Mouse (Mus musculus): ENCODE results near the gene Olfr114. TPM values are rescaled to one million over a fixed set of nuclear protein-coding genes. Genes with fewer than 3 reads are reported as not detected.

Olfr114 gene
- not detected in 2 replicates for polyA plus RNA-seq (2014; fragmentation: Nextera tagmentation; extraction: Ambion mirVana)

DNA sequence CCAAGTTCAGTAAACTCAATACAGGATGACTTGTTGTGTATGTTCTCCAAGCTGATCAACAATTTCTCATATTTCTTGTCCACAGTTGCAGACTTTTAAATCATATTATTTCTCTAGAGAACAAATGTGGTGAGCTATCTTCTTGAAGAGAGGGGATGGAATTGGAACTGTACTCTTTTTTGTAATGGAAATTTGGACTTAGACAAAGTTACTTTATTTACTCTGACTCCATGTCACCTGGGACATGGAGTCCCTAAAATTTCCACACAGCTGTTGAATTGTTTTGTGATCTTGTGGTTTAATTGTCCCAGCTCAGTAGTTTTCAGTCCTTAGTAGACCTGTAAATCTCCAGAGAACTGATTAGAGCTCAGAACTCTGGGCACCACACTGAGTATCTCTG, at the start of gene Olfr114:
Olfr114 (minus strand) TSS at position 101 of the 400 bp plus-strand sequence.
- Histone ChIP-seq H3K27ac (no peak within 1 kb of the TSS), H3K4me2 (replicated peaks) (no peak within 1 kb of the TSS), H3K4me1 (replicated peaks; ENCODE audit: control insufficient read depth, insufficient read depth, low read length) (no peaks in the 10 kb centered on the region), H3K9me3 (ENCODE audit: control insufficient read depth, low read length) (no peaks in the 10 kb centered on the region), H3K36me3 (replicated peaks; ENCODE audit: control insufficient read depth, insufficient read depth) (no peaks in the 10 kb centered on the region), H3K27me3 (ENCODE audit: control insufficient read depth, insufficient read depth, low read length) (no peaks in the 10 kb centered on the region), H3K4me3 (replicated peaks; ENCODE audit: low read length) (no peak within 1 kb of the TSS), H3K9ac (no peak within 1 kb of the TSS)
- ATAC-seq (ENCODE audit: low FRiP score) (no peak), DNase-seq (ENCODE audit: low spot score) (no peak)

DNA sequence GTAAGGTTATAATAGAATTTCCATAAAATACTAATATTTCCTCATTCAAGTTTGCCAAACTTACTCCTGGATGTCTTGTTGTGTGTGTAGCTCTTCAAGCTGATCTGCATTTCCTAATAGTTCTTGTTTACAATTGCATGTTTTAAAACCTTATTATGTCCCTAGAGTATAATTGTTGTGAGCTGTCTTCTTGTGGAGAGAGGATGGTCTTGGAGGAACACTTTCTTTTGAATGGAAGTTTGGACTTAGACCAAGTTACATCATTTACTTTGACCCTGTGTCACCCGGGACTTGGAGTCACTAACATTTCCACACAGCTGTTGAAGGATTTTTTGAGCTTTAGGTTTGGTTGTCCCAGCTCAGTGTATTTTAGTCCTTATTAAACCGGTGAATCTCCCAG, 34.5 kb upstream of the Olfr114 start, which contains the start of the genes Olfr115 and Olfr116:
Olfr115 (minus strand) TSS at position 101 of the 400 bp plus-strand sequence.
Olfr116 (minus strand) TSS at position 191 of the 400 bp plus-strand sequence.
- no peaks in the 10 kb centered on the region for H3K4me1 ChIP-seq (replicated peaks; ENCODE audit: control insufficient read depth, insufficient read depth, low read length)
- no peak for ATAC-seq (ENCODE audit: low FRiP score)
- WGBS: 85% methylated on average over 2 of the region's 2 CpGs
- no peak within 1 kb of the TSS for H3K9ac ChIP-seq
- peaks cover 14% of the 10 kb centered on the region; the same call in 1 of the 2 replicates for H3K9me3 ChIP-seq (ENCODE audit: control insufficient read depth, low read length)
- H3K4me3 ChIP-seq (replicated peaks; ENCODE audit: low read length): no peak within 1 kb of the TSS
- H3K27me3 ChIP-seq (ENCODE audit: control insufficient read depth, insufficient read depth, low read length): no peaks in the 10 kb centered on the region
- no peaks in the 10 kb centered on the region for H3K36me3 ChIP-seq (replicated peaks; ENCODE audit: control insufficient read depth, insufficient read depth)
- no peak within 1 kb of the TSS for H3K4me2 ChIP-seq (replicated peaks)
- no peak for DNase-seq (ENCODE audit: low spot score)
- no peak within 1 kb of the TSS for H3K27ac ChIP-seq

DNA sequence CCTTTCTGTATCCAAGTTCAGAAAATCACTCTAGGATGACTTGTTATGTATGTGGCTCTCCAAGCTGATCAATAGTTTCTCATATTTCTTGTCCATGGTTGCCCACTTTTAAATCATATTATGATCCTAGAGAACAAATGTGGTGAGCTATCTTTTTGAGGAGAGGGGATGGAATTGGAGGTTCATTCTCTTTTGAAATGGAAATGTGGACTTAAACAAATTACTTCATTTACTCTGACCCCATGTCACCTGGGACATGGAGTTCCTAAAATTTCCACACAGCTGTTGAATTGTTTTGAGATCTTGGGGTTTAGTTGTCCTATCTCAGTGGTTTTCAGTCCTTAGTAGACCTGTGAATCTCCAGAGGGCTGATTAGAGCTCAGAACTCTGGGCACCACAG, 15.0 kb downstream of the Olfr114 start, which contains the start of gene Olfr113:
Olfr113 (minus strand) TSS at position 101 of the 400 bp plus-strand sequence.
- Histone ChIP-seq H3K9ac (no peak within 1 kb of the TSS), H3K4me1 (replicated peaks; ENCODE audit: control insufficient read depth, insufficient read depth, low read length) (no peaks in the 10 kb centered on the region), H3K27ac (no peak within 1 kb of the TSS), H3K36me3 (replicated peaks; ENCODE audit: control insufficient read depth, insufficient read depth) (no peaks in the 10 kb centered on the region), H3K4me2 (replicated peaks) (no peak within 1 kb of the TSS), H3K9me3 (ENCODE audit: control insufficient read depth, low read length) (no peaks in the 10 kb centered on the region), H3K4me3 (replicated peaks; ENCODE audit: low read length) (no peak within 1 kb of the TSS), H3K27me3 (ENCODE audit: control insufficient read depth, insufficient read depth, low read length) (no peaks in the 10 kb centered on the region)
- no peak for ATAC-seq (ENCODE audit: low FRiP score)
- no peak for DNase-seq (ENCODE audit: low spot score)

DNA sequence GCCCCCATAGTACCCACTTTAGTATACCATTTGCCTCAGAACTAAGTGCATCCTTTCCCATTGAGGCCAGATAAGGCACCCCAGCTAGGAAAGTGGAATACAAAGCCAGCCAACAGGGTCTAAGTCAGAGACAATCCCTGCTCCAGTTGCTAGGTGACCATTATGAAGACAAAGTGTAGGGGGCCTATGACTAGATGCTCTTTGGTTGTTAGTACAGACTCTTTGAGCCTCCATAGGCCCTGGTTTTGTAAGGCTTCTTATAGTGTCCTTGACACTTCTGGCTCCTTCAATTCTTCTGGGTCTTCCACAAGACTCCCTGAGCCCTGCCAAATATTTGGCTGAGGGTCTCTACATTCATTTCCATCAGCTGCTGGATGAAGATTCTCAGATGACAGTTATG, 23.2 kb downstream of the Olfr114 start, which contains the start of gene Olfr112:
Olfr112 (minus strand) TSS at position 101 of the 400 bp plus-strand sequence.
- ATAC-seq (ENCODE audit: low FRiP score): no peak
- no peak for DNase-seq (ENCODE audit: low spot score)
- no peaks in the 10 kb centered on the region for H3K9me3 ChIP-seq (ENCODE audit: control insufficient read depth, low read length)
- no peak within 1 kb of the TSS for H3K27ac ChIP-seq
- H3K4me2 ChIP-seq (replicated peaks): no peak within 1 kb of the TSS
- H3K36me3 ChIP-seq (replicated peaks; ENCODE audit: control insufficient read depth, insufficient read depth): no peaks in the 10 kb centered on the region
- no peaks in the 10 kb centered on the region for H3K4me1 ChIP-seq (replicated peaks; ENCODE audit: control insufficient read depth, insufficient read depth, low read length)
- H3K27me3 ChIP-seq (ENCODE audit: control insufficient read depth, insufficient read depth, low read length): no peaks in the 10 kb centered on the region
- H3K4me3 ChIP-seq (replicated peaks; ENCODE audit: low read length): no peak within 1 kb of the TSS
- H3K9ac ChIP-seq: no peak within 1 kb of the TSS

DNA sequence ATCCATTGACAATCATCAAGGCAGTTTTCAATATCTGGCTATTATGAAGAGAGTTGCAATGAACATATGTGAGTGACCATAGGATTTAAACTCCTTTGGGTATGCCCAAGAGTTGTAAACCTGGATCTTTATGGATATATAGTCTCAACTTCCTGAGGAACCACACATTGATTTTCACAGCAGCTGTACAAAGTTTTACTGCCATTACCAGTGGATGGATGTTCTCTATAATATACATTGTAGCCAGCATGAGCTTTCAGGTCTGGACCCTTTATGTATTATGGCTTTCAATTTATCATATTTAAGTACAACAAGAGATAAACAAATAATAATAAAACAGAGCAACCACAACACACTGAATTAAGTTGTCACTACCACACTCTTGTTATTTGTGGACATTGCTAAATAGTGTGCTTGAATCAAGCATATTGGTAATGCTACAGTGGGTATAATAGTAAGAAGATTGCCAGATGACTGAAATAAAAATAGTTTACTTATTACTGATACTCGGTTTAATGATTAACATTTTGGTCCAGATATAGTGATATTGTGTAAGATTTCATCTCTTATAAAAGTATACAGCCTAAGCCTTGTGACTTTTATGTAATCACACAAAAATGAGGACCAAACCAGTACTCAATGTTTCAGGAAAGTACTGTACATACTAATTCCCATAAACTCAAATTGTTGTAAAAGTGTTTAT, 33.5 kb downstream of the Olfr114 start:
- no peak overlapping the region for H3K27ac ChIP-seq

DNA sequence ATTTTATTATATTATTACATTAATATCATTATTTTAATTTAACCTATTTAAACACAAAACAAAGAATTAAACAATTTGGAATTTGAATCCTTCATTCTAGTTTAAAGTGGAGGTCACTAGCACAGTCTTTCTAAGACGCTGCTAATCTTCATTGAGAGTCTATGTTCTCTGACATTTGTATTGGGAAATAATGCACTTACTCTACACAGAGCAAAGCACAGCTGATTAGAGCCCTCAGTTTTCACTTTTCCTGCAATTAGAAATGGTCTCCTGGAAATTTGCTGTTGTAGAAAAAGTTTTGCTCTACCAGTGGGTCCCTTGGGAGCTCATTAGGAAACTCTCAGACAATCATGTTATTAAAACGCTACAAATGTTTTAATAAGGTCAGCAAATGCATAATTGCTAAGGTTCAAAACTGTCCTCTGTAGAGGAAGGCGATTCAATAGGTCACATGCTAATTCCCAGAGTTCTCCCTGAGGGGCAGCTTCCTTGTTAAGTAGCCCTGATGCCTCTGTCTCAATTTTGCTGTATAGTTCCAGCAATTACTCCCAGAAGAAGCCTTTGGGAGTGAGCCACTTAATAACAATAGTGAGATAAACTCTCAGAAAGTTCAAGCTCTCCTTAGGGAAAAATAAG, 48.6 kb downstream of the Olfr114 start:
- no peaks in the 10 kb centered on the region for H3K4me1 ChIP-seq (replicated peaks; ENCODE audit: control insufficient read depth, insufficient read depth, low read length)
- peak; percentile 24 for DNase-seq (ENCODE audit: low spot score)

More for the DNA sequence above, 33.5 kb downstream of the Olfr114 start:
- DNase-seq (ENCODE audit: low spot score) (no peak), ATAC-seq (ENCODE audit: low FRiP score) (no peak)
- 67% methylated on average over 1 of the region's 1 CpGs for WGBS
- no peaks in the 10 kb centered on the region for H3K9me3 ChIP-seq (ENCODE audit: control insufficient read depth, low read length)
- H3K36me3 ChIP-seq (replicated peaks; ENCODE audit: control insufficient read depth, insufficient read depth): no peaks in the 10 kb centered on the region
- H3K27me3 ChIP-seq (ENCODE audit: control insufficient read depth, insufficient read depth, low read length): no peaks in the 10 kb centered on the region
- H3K4me3 ChIP-seq (replicated peaks; ENCODE audit: low read length): no peak overlapping the region
- H3K4me1 ChIP-seq (replicated peaks; ENCODE audit: control insufficient read depth, insufficient read depth, low read length): no peaks in the 10 kb centered on the region
- H3K9ac ChIP-seq: no peak overlapping the region
- H3K4me2 ChIP-seq (replicated peaks): no peak overlapping the region

DNA sequence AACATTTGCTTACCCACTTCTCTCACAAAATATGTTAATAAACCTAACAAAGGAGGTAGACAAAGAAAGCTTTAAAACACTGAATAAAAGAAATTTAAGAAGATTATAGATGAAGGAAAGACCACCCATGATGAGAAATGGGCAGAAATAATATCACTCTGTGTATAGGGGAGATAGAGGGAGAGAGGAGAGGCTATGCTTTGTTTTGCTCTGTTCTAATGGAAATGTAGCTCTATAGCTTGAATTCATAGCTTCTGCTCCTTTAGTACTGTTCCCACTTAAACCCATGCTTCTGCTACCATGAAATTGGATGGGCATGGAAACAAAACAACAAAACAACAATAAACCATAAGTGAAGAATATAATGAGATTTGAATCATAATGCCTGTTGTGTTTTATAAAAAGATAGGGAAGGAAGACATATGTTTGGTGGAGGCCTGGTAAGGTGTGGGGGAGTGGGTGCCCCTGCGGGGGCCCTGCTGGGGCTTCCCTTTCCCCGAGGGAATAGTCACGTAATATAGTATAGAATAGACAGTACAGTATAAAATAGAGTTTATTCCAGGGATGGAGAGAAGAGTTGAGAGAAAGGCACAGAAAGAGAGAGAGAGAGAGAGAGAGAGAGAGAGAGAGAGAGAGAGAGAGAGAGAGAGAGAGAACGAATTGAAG, 51.0 kb downstream of the Olfr114 start:
- WGBS: 71% methylated on average over 4 of the region's 4 CpGs
- no peak for ATAC-seq (ENCODE audit: low FRiP score)
- no peaks in the 10 kb centered on the region for H3K27me3 ChIP-seq (ENCODE audit: control insufficient read depth, insufficient read depth, low read length)
- no peak for DNase-seq (ENCODE audit: low spot score)
- H3K4me2 ChIP-seq (replicated peaks): no peak overlapping the region
- H3K4me3 ChIP-seq (replicated peaks; ENCODE audit: low read length): no peak overlapping the region
- H3K36me3 ChIP-seq (replicated peaks; ENCODE audit: control insufficient read depth, insufficient read depth): no peaks in the 10 kb centered on the region
- no peaks in the 10 kb centered on the region for H3K9me3 ChIP-seq (ENCODE audit: control insufficient read depth, low read length)
- no peaks in the 10 kb centered on the region for H3K4me1 ChIP-seq (replicated peaks; ENCODE audit: control insufficient read depth, insufficient read depth, low read length)
- no peak overlapping the region for H3K27ac ChIP-seq
- H3K9ac ChIP-seq: no peak overlapping the region

More for the DNA sequence above, 48.6 kb downstream of the Olfr114 start:
- Histone ChIP-seq H3K9me3 (ENCODE audit: control insufficient read depth, low read length) (no peaks in the 10 kb centered on the region), H3K9ac (no peak overlapping the region), H3K36me3 (replicated peaks; ENCODE audit: control insufficient read depth, insufficient read depth) (no peaks in the 10 kb centered on the region), H3K4me2 (replicated peaks) (no peak overlapping the region), H3K27ac (no peak overlapping the region), H3K4me3 (replicated peaks; ENCODE audit: low read length) (no peak overlapping the region), H3K27me3 (ENCODE audit: control insufficient read depth, insufficient read depth, low read length) (no peaks in the 10 kb centered on the region)
- peak; percentile 73 for ATAC-seq (ENCODE audit: low FRiP score)
- WGBS: 63% methylated on average over 3 of the region's 3 CpGs
